Mouse (Mus musculus) heart, embryonic 12.5 days (tissue): ENCODE data around the gene Mef2d. TPM values are rescaled to one million over a fixed set of nuclear protein-coding genes. Genes with fewer than 3 reads are reported as not detected.

Source experiments
- ATAC-seq: fragments of 200-750 bp; cut with Nextera tagmentation; 2 replicates; pipeline ENCODE4 v1.8.0; 2017; ENCODE audit warnings: moderate TSS enrichment, moderate library complexity; ENCODE audit not compliant: insufficient number of reproducible peaks, low FRiP score
- H3K27ac ChIP-seq: fragments of 300-500 bp; sonication (generic); 2 replicates; pipeline ENCODE4 v1.5.1; 2016; ENCODE audit warnings: mild to moderate bottlenecking, moderate library complexity; ENCODE audit not compliant: poor library complexity, severe bottlenecking
- H3K27me3 ChIP-seq: fragments of 300-500 bp; sonication (generic); replicated peaks from 2 replicates; pipeline ENCODE4 v1.6.1; 2016; ENCODE audit warnings: mild to moderate bottlenecking, moderate library complexity
- H3K36me3 ChIP-seq: fragments of 300-500 bp; sonication (generic); 2 replicates; pipeline ENCODE4 v1.6.1; 2016; ENCODE audit warnings: mild to moderate bottlenecking, moderate library complexity
- H3K4me1 ChIP-seq: fragments of 300-500 bp; sonication (generic); replicated peaks from 2 replicates; pipeline ENCODE4 v1.6.1; 2016; ENCODE audit warnings: mild to moderate bottlenecking
- H3K4me2 ChIP-seq: fragments of 300-500 bp; sonication (generic); 2 replicates; pipeline ENCODE4 v1.6.1; 2016; ENCODE audit warnings: mild to moderate bottlenecking, moderate library complexity
- H3K4me3 ChIP-seq: fragments of 300-500 bp; sonication (generic); 2 replicates; pipeline ENCODE4 v1.5.1; 2016; ENCODE audit warnings: mild to moderate bottlenecking
- H3K9ac ChIP-seq: fragments of 300-500 bp; sonication (generic); 2 replicates; pipeline ENCODE4 v1.6.1; 2016; ENCODE audit warnings: mild to moderate bottlenecking, moderate library complexity
- H3K9me3 ChIP-seq: fragments of 300-500 bp; sonication (generic); replicated peaks from 2 replicates; pipeline ENCODE4 v1.6.1; 2016; ENCODE audit warnings: mild to moderate bottlenecking, moderate library complexity
- WGBS: fragments of 180-500 bp; shearing (Covaris S2); methylation state at CpG from one replicate; pipeline ENCODE4 v1.1.7; 2016; 5-methylcytosine and 5-hydroxymethylcytosine counted together
- polyA plus RNA-seq: library from polyadenylated mRNA; unstranded; fragments of >200 nt; fragmentation: Nextera tagmentation; extraction: Ambion mirVana; gene quantifications from 2 replicates; pipeline ENCODE4 v1.2.1, GENCODE M21; 2016

Gene Mef2d
- polyA plus RNA-seq, 1 experiment from 2014 or later: 53.5 TPM

DNA sequence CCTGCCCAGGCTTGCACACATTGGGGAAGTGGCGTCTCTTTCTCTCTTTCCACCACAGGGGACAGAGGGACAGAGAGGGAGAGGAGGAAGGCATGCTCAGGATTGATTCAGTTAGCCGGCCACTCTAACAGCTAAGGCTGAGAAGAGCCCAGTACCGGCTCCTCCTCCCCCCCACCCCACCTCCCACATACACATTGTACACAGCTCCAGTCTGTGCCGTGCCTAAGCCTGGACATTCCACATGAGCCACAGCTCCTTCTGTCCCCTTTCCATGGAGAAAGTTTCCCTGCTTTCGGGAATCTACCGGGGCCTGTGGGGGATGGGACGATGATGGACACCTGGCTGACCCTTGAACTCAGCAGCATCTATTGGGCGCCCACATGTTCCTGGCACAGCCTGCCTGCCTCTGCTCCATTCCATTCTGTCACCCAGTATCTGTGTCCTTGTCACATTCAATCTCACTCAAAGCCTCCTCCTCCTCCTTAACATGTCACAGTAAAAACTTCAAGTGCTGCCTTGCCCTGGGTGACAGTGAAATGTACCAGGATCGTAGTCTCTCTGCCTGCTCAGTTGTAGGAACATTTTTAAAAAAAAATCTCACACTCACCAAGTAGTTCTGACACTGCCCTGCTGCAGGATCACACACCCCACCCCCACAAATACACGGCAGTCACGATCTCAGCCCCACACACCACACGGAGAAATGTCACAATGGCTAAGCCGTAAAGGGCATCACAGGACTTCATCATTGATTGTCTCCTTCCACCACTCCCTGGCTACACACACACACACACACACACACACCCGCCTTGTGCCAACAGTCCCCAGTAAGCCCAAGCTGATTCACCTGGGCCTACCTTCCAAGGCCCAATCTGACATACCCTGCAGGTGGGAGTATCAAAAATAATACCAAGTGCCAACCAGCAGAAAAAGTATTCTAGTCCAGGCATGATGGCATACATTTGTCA is 20.7 kb upstream of the Mef2d start:
- Histone ChIP-seq H3K27me3 (no peaks in the 10 kb centered on the region), H3K27ac (peak overlapping the region; percentile 88), H3K4me2 (no peak overlapping the region; the same call in 1 of the 2 replicates), H3K9ac (no peak overlapping the region), H3K36me3 (peaks cover 35% of the 10 kb centered on the region), H3K4me3 (no peak overlapping the region), H3K4me1 (peaks cover 42% of the 10 kb centered on the region), H3K9me3 (no peaks in the 10 kb centered on the region)
- ATAC-seq: peak; percentile 60
- 35% methylated on average over 14 of the region's 14 CpGs for WGBS

DNA sequence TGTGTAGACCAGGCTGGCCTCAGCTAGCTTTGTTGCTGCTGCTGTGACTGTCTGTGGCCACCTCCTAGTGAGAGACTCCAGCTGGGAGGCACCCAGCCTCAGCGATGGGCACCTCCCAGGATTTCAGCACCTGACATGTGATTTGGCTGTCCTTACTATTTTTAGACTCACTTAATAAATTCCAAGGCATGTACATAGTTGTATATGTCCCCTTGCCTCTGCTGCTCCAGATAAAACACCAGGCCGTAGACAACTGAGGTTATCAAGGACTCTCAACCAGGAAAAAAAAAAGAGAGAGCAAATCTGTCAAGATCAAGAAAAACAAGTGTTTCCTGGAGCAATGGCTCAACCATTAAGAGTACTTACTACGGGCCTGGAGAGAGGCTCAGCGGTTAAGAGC is 17.0 kb upstream of the Mef2d start:
- Histone ChIP-seq H3K36me3 (no peaks in the 10 kb centered on the region), H3K27me3 (no peaks in the 10 kb centered on the region), H3K4me1 (peaks cover 35% of the 10 kb centered on the region), H3K9me3 (peaks cover 3% of the 10 kb centered on the region; the same call in 1 of the 2 replicates), H3K9ac (no peak overlapping the region), H3K4me3 (no peak overlapping the region), H3K27ac (peak overlapping the region; percentile 44), H3K4me2 (no peak overlapping the region)
- 17% methylated on average over 4 of the region's 4 CpGs for WGBS
- peak; percentile 19; the same call in 1 of the 2 replicates for ATAC-seq

DNA sequence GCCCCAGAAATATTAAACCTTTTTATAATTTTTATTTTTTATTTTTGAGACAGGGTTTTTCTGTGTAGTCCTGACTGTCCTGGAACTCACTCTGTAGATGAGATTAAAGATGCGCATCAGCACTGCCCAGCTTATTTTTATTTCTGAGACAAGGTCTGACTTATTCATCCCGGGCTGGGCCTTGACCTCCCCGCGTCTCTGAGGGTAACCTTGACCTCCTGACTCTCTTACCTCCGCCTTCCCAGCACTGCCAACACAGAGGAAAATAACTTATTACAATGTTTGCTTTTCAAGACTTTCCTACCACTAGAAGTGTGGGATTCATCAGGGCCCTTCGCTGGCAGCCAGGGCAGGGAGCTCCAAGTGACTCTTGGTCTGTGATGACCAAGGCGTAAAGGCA is 16.0 kb upstream of the Mef2d start:
- H3K36me3 ChIP-seq: no peaks in the 10 kb centered on the region
- H3K9me3 ChIP-seq: peaks cover 3% of the 10 kb centered on the region; the same call in 1 of the 2 replicates
- H3K4me3 ChIP-seq: no peak overlapping the region
- H3K4me2 ChIP-seq: no peak overlapping the region
- H3K27ac ChIP-seq: no peak overlapping the region; the same call in 1 of the 2 replicates
- no peak for ATAC-seq
- 82% methylated on average over 7 of the region's 7 CpGs for WGBS
- no peak overlapping the region for H3K9ac ChIP-seq
- peaks cover 26% of the 10 kb centered on the region for H3K4me1 ChIP-seq
- H3K27me3 ChIP-seq: no peaks in the 10 kb centered on the region

DNA sequence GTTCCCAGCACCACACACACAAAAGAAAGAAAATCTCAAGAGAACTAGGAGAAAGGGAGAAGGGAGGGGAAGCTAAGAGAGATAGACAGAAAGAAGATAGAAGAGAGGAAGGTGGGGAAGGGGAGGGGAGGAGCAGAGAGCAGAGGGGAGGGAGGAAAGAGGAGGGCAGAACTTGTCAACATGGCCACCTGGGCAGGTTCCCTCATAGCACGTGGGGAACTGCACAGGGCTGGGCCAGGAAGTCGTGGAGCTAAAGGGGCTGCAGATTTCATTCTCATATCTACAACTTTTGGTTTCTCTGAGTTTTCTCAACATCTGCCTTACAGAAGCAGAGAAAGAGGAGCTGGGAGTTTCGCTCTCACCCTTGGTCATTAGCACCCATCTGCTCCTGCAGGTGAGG is 14.5 kb upstream of the Mef2d start:
- no peak overlapping the region for H3K9ac ChIP-seq
- no peak overlapping the region for H3K4me2 ChIP-seq
- peaks cover 3% of the 10 kb centered on the region; the same call in 1 of the 2 replicates for H3K9me3 ChIP-seq
- no peaks in the 10 kb centered on the region for H3K36me3 ChIP-seq
- H3K27me3 ChIP-seq: no peaks in the 10 kb centered on the region
- ATAC-seq: no peak
- H3K4me3 ChIP-seq: no peak overlapping the region
- peaks cover 25% of the 10 kb centered on the region for H3K4me1 ChIP-seq
- H3K27ac ChIP-seq: no peak overlapping the region
- 56% methylated on average over 3 of the region's 3 CpGs for WGBS

DNA sequence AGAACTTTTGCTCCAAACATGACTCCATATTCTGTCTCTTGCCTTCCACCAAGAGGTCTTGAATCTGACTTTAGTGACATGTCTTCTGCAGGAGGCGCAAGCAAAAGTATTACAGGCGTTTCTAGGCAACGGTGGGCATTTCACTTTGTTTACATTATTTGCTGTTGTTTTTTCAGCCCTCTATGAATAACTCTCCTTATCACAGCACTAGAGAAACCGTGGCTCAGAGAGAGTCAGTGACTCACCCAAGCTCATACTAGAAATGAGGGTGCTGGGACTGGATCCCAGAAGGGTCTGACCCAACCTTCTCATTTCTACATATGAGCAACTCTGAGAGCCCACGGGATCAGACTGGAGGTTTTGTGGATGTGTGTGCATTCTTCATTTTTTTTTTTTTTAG is 14.1 kb upstream of the Mef2d start:
- H3K9me3 ChIP-seq: peaks cover 3% of the 10 kb centered on the region; the same call in 1 of the 2 replicates
- H3K27me3 ChIP-seq: no peaks in the 10 kb centered on the region
- H3K36me3 ChIP-seq: no peaks in the 10 kb centered on the region
- H3K4me3 ChIP-seq: no peak overlapping the region
- ATAC-seq: no peak
- WGBS: 63% methylated on average over 5 of the region's 5 CpGs
- H3K9ac ChIP-seq: no peak overlapping the region
- H3K4me1 ChIP-seq: peaks cover 29% of the 10 kb centered on the region
- H3K4me2 ChIP-seq: no peak overlapping the region
- H3K27ac ChIP-seq: no peak overlapping the region

DNA sequence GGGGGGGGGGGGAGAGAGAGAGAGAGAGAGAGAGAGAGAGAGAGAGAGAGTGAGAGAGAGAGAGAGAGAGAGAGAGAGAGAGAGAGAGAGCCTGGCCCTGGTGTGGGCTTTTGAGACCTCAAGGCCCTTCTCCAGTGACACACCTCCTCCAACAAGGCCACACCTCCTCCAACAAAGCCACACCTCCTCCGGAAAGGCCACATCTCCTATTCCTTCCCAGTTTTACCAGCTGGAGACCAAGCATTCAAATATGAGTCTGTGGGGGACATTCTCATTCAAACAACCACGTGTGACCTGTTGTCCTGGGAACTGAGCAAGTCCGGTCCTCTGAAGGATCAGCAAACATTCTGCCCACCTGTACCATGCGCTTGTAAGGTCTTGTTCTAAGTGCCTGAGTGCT is 13.2 kb upstream of the Mef2d start:
- peaks cover 35% of the 10 kb centered on the region for H3K4me1 ChIP-seq
- WGBS: 51% methylated on average over 4 of the region's 4 CpGs
- H3K9me3 ChIP-seq: peaks cover 3% of the 10 kb centered on the region; the same call in 1 of the 2 replicates
- no peak overlapping the region for H3K4me2 ChIP-seq
- H3K9ac ChIP-seq: no peak overlapping the region
- H3K36me3 ChIP-seq: no peaks in the 10 kb centered on the region
- H3K4me3 ChIP-seq: no peak overlapping the region
- H3K27ac ChIP-seq: no peak overlapping the region
- no peaks in the 10 kb centered on the region for H3K27me3 ChIP-seq
- no peak for ATAC-seq

DNA sequence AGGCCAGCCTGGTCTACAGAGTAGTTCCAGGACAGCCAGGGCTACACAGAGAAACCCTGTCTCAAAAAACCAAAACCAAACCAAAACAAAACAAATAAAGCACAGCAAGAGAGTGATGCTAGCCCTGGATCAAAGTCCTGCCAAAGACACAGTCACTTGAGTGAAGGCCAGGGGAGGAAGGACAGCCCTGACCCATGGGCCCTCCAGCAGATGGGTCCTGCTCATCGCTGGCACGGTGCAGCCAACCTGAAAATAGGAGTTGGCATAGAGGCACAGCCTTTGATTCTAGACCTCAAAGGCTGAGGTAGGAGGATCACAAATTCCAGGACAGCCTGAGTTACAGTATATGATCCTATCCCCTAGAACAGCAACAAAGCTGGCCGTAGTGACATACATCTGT is 11.1 kb upstream of the Mef2d start:
- Histone ChIP-seq H3K4me3 (no peak overlapping the region), H3K9ac (no peak overlapping the region), H3K27ac (no peak overlapping the region), H3K4me1 (peaks cover 27% of the 10 kb centered on the region), H3K36me3 (no peaks in the 10 kb centered on the region), H3K4me2 (no peak overlapping the region), H3K27me3 (no peaks in the 10 kb centered on the region), H3K9me3 (peaks cover 3% of the 10 kb centered on the region; the same call in 1 of the 2 replicates)
- WGBS: 88% methylated on average over 3 of the region's 3 CpGs
- ATAC-seq: no peak

DNA sequence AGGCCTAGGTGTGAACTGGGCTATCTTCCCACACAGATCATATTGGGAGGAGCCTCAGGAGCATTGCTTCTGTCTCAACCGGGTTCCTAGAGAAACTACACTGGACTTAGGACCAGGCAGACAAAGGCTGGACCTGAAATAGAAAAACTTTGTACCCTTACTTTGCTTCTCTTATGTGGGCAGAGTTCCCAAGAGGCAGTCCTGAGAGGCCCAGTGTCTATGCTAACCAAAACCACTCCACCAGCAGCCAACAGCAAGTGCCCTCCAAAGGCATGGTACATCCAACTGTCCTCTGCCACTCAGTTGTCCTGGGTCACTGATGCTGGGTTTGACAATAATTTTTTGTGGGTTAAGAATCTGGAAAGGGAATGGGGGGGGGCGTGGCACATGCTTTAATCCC is 9.7 kb upstream of the Mef2d start:
- H3K27ac ChIP-seq: peak overlapping the region; percentile 91

DNA sequence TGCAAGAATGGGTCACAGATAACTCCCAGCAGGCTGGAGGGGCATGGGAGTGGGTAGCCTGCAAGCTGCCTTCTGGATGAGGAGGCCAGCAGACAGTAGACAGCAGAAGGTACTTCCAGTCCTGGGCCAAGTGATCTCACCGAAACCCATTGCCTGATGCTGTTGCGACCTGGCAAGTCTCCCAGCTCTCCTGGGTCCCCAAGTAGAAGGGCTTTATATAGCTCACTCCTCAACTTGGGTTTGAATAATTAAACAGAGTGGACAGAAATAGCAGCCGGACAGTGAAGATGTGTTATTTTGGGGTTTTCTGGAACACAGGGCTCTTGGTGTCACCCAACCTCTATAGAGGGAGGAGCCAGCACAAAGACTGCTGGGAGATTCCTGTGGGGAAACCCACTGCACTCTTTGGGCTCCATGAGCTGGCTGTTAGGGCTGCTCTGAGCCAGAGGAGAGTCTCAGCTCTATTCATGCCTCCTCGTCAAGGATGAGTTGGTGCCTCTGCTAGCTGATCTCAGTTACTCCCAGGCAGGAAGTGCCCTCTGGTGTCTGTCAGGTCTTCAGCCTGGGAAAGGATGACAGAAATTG is 8.9 kb upstream of the Mef2d start:
- H3K27me3 ChIP-seq: no peaks in the 10 kb centered on the region
- H3K9me3 ChIP-seq: no peaks in the 10 kb centered on the region
- peaks cover 37% of the 10 kb centered on the region for H3K4me1 ChIP-seq
- peak overlapping the region; percentile 36 for H3K9ac ChIP-seq
- no peak; the same call in 1 of the 2 replicates for ATAC-seq
- H3K4me3 ChIP-seq: 0 out of 2 replicates have a peak overlapping the region, but pooled peaks have one; percentile 5
- H3K36me3 ChIP-seq: no peaks in the 10 kb centered on the region
- peak overlapping the region; percentile 45 for H3K4me2 ChIP-seq
- WGBS: 30% methylated on average over 4 of the region's 4 CpGs
- H3K27ac ChIP-seq: peak overlapping the region; percentile 91

More for the DNA sequence above, 9.7 kb upstream of the Mef2d start:
- Histone ChIP-seq H3K9me3 (0 out of 2 replicates have a peak, but pooled peaks cover 3% of the 10 kb centered on the region), H3K4me3 (no peak overlapping the region), H3K4me1 (peaks cover 34% of the 10 kb centered on the region), H3K4me2 (no peak overlapping the region), H3K27me3 (no peaks in the 10 kb centered on the region), H3K9ac (no peak overlapping the region), H3K36me3 (no peaks in the 10 kb centered on the region)
- no peak for ATAC-seq
- 63% methylated on average over 2 of the region's 2 CpGs for WGBS

DNA sequence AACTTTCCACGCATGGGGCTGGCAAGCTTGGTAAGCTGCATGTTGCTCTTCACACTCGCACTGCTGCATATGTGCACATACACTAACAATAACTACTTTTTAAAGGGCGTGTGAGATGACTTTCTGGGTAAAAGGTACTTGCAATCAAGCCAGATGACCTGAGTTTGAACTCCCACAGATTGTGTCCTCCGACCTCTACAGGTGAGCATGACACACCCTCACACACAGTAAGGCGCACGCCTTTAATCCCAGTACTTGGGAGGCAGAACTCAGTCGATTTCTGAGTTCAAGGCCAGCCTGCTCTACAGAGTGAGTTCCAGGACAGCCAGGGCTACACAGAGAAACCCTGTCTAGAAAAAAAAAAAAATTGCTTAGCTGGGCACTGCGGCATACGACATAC is 5.8 kb upstream of the Mef2d start:
- ATAC-seq: no peak
- Histone ChIP-seq H3K4me3 (no peak overlapping the region), H3K9me3 (no peaks in the 10 kb centered on the region), H3K27ac (no peak overlapping the region), H3K4me2 (no peak overlapping the region), H3K27me3 (no peaks in the 10 kb centered on the region), H3K4me1 (peaks cover 62% of the 10 kb centered on the region), H3K9ac (no peak overlapping the region), H3K36me3 (no peaks in the 10 kb centered on the region)
- 86% methylated on average over 9 of the region's 9 CpGs for WGBS

DNA sequence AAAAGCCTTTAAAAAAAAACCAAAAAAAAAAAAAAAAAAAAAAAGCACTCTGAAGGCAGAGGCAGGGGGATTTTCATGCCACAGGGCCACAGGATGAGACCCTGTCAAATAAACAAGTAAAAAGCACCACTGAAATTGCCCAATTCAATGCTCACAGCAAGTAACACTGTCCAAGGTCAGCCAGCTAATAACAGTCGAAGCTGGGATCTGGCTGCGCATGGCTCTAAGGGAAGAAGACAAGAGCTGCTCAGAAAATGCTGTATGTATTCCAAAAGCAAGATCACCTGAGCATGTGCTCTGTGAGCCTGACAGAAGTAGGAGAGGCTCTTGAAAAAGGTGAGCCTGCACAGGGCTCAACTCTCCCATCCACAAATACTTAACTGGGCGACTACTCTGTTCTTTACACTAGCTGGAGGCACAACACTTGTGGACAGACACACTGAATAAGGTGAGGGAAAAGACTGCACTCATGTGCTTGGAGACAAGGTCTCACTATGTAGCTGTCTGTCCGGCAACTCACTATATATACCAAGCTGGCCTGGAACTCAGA is 5.2 kb upstream of the Mef2d start:
- H3K9me3 ChIP-seq: no peaks in the 10 kb centered on the region
- peaks cover 61% of the 10 kb centered on the region for H3K4me1 ChIP-seq
- H3K27me3 ChIP-seq: no peaks in the 10 kb centered on the region
- H3K4me3 ChIP-seq: no peak overlapping the region
- no peaks in the 10 kb centered on the region for H3K36me3 ChIP-seq
- no peak for ATAC-seq
- peak overlapping the region; percentile 54; the same call in 1 of the 2 replicates for H3K9ac ChIP-seq
- H3K4me2 ChIP-seq: peak overlapping the region; percentile 78
- peak overlapping the region; percentile 100 for H3K27ac ChIP-seq
- WGBS: 73% methylated on average over 4 of the region's 4 CpGs
